Mouse (Mus musculus) MEL (cell line): ENCODE measurements around the gene Rxfp2.

Experiments
- CHD2 ChIP-seq: IDR thresholded peaks from 2 replicates; pipeline ENCODE4 v1.6.1; 2011; ENCODE audit warnings: low read length, improper control_type of control experiment
- CTCF ChIP-seq, 3 experiments: IDR thresholded peaks in 2 of 3; conservative IDR thresholded peaks in 1 of 3; 2 replicates each; pipeline ENCODE4 v1.5.1; 2011 to 2012; ENCODE audit warnings: low read length in 3 of 3, low read depth in 2 of 3, mild to moderate bottlenecking in 2 of 3, improper control_type of control experiment in 1 of 3, inconsistent platforms in 1 of 3, mixed read lengths in 1 of 3, moderate library complexity in 1 of 3; ENCODE audit not compliant: control insufficient read depth in 1 of 3, insufficient read depth in 1 of 3, poor library complexity in 1 of 3, severe bottlenecking in 1 of 3
- GABPA ChIP-seq: IDR thresholded peaks from 2 replicates; pipeline ENCODE4 v1.6.1; 2012; ENCODE audit warnings: low read depth, mild to moderate bottlenecking, inconsistent platforms, low read length, improper control_type of control experiment, moderate library complexity
- GATA1 ChIP-seq: IDR thresholded peaks from 2 replicates; pipeline ENCODE4 v1.6.1; 2011; ENCODE audit warnings: low read depth, low read length, improper control_type of control experiment
- HCFC1 ChIP-seq: IDR thresholded peaks from 2 replicates; pipeline ENCODE4 v1.6.1; 2012; ENCODE audit warnings: low read depth, mild to moderate bottlenecking, inconsistent platforms, low read length, improper control_type of control experiment, moderate library complexity
- JUND ChIP-seq: IDR thresholded peaks from 2 replicates; pipeline ENCODE4 v1.6.1; 2011; ENCODE audit warnings: low read depth, mild to moderate bottlenecking, improper control_type of control experiment, low read length
- MAX ChIP-seq: IDR thresholded peaks from 2 replicates; pipeline ENCODE4 v1.6.1; 2011; ENCODE audit warnings: low read length, improper control_type of control experiment
- MAZ ChIP-seq: IDR thresholded peaks from 2 replicates; pipeline ENCODE4 v1.6.1; 2012; ENCODE audit warnings: low read depth, mild to moderate bottlenecking, inconsistent platforms, low read length, improper control_type of control experiment
- MEF2A ChIP-seq: IDR thresholded peaks from 2 replicates; pipeline ENCODE4 v1.6.1; 2014; ENCODE audit warnings: low read depth, mild to moderate bottlenecking, inconsistent platforms, low read length, improper control_type of control experiment; ENCODE audit not compliant: poor library complexity, insufficient replicate concordance, severe bottlenecking; ENCODE audit errors: extremely low read depth
- POLR2A ChIP-seq, 2 experiments: IDR thresholded peaks; 2 replicates each; pipeline ENCODE4 v1.6.1; 2011 to 2012; ENCODE audit warnings: low read length in 2 of 2, mild to moderate bottlenecking in 2 of 2, control low read depth in 1 of 2, improper control_type of control experiment in 1 of 2, low read depth in 1 of 2, moderate library complexity in 1 of 2; ENCODE audit not compliant: control insufficient read depth in 1 of 2, insufficient read depth in 1 of 2, poor library complexity in 1 of 2
- USF2 ChIP-seq, 2 experiments: IDR thresholded peaks; 2 replicates each; pipeline ENCODE4 v1.6.1; 2011 to 2012; ENCODE audit warnings: improper control_type of control experiment in 2 of 2, low read length in 2 of 2, borderline replicate concordance in 1 of 2, inconsistent platforms in 1 of 2, low read depth in 1 of 2, mild to moderate bottlenecking in 1 of 2; ENCODE audit not compliant: insufficient read depth in 1 of 2
- ZC3H11A ChIP-seq: IDR thresholded peaks from 2 replicates; pipeline ENCODE4 v1.6.1; 2012; ENCODE audit warnings: low read depth, mild to moderate bottlenecking, inconsistent platforms, low read length, improper control_type of control experiment
- ZNF384 ChIP-seq: IDR thresholded peaks from 2 replicates; pipeline ENCODE4 v1.6.1; 2012; ENCODE audit warnings: low read depth, mild to moderate bottlenecking, inconsistent platforms, low read length, improper control_type of control experiment

DNA sequence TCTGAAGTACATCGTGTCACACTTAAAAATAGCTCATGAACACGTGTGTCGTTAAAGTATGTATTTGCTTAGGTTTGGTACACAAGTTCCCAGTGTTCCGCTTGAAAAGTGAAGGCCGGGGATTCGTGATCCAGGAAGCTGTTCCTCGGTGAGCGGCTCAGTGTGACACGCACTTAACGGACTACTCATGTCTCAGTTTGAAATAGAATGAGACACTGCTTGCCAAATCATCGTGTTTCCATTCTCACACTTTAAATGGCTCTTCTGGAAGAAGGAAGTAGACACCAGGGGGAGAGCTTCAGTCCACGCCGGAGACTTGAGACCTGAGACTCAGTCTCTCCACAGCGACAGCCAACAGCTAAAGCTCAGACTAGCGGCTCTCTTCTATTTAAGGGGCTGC, 28.0 kb downstream of the Rxfp2 start:
- TF ChIP-seq CTCF (IDR thresholded peaks at IDR 0.05 in 2 of 3, conservative IDR thresholded peaks at IDR 0.05 in 1 of 3; ENCODE audit: control insufficient read depth in 1 of 3, insufficient read depth in 1 of 3, low read depth in 2 of 3, low read length in 3 of 3, poor library complexity in 1 of 3, severe bottlenecking in 1 of 3), result no peak
- no peak for TF ChIP-seq CHD2
- no peak for TF ChIP-seq MEF2A
- TF ChIP-seq USF2 (IDR thresholded peaks at IDR 0.05; ENCODE audit: borderline replicate concordance in 1 of 2, insufficient read depth in 1 of 2, low read depth in 1 of 2, low read length in 2 of 2), result no peak
- TF ChIP-seq POLR2A (IDR thresholded peaks at IDR 0.05; ENCODE audit: control insufficient read depth in 1 of 2, insufficient read depth in 1 of 2, low read depth in 1 of 2, low read length in 2 of 2, poor library complexity in 1 of 2), result no peak
- TF ChIP-seq GABPA, result no peak
- TF ChIP-seq JUND, result no peak
- no peak for TF ChIP-seq MAZ
- TF ChIP-seq ZC3H11A, result no peak
- no peak for TF ChIP-seq HCFC1
- TF ChIP-seq GATA1, result no peak
- TF ChIP-seq MAX, result no peak
- no peak for TF ChIP-seq ZNF384
